Mouse (Mus musculus) olfactory bulb, adult 2 months (tissue): ENCODE results near the gene Ccdc148.

Experiments used
- CTCF ChIP-seq: fragments of 200-500 bp; IDR thresholded peaks from 2 replicates; pipeline ENCODE4 v1.5.1; 2012; ENCODE audit warnings: low read depth, mild to moderate bottlenecking, low read length, moderate library complexity; ENCODE audit not compliant: insufficient read depth
- POLR2A ChIP-seq: fragments of 200-500 bp; IDR thresholded peaks from 2 replicates; pipeline ENCODE4 v1.6.1; 2012; ENCODE audit warnings: mild to moderate bottlenecking, low read depth, low read length, moderate library complexity; ENCODE audit not compliant: insufficient read depth

- TF ChIP-seq CTCF (no peak), POLR2A (no peak)
Measured at GRCm38 (mm10) chr2:59193117-59193516, 32.6 kb upstream of the Ccdc148 start.
